Mouse (Mus musculus) kidney, adult 2 months (tissue): ENCODE data around the gene Nufip2.

Experiments used
- CTCF ChIP-seq: fragments of 200-500 bp; conservative IDR thresholded peaks from 2 replicates; pipeline ENCODE4 v1.5.1; 2011; ENCODE audit warnings: low read depth, mild to moderate bottlenecking, control low read depth, low read length, moderate library complexity, mixed read lengths; ENCODE audit not compliant: insufficient read depth, insufficient read length
- POLR2A ChIP-seq: fragments of 200-500 bp; IDR thresholded peaks from one replicate; pipeline ENCODE4 v1.6.1; 2011; ENCODE audit warnings: low read depth, low read length, control low read depth

DNA sequence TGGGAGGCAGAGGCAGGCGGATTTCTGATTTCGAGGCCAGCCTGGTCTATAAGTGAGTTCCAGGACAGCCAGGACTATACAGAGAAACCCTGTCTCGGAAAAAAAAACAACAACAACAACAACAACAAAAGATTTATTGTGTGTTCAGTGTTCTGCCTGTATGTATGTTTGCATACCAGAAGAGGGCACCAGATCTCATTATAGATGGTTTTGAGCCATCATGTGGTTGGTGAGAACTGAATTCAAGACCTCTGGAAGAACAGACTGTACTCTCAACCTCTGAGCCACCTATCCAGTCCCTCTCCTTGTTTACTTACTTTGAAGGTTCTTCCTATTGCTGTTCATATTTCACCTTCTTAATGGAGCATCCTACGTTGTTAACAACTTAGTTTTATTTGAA, 35.4 kb downstream of the Nufip2 start:
- TF ChIP-seq CTCF, result no peak
- no peak for TF ChIP-seq POLR2A
